Mouse (Mus musculus) testis, adult 2 months (tissue): ENCODE results near the gene Dhx35.

Source experiments
- CTCF ChIP-seq: fragments of 200-500 bp; IDR thresholded peaks from 2 replicates; pipeline ENCODE4 v1.5.1; 2012; ENCODE audit warnings: low read depth, mild to moderate bottlenecking, inconsistent platforms, low read length, moderate library complexity; ENCODE audit not compliant: control insufficient read depth, insufficient read depth, insufficient replicate concordance
- POLR2A ChIP-seq: fragments of 200-500 bp; IDR thresholded peaks from 2 replicates; pipeline ENCODE4 v1.6.1; 2012; ENCODE audit warnings: low read depth, mild to moderate bottlenecking, inconsistent platforms, low read length, moderate library complexity; ENCODE audit not compliant: control insufficient read depth

DNA sequence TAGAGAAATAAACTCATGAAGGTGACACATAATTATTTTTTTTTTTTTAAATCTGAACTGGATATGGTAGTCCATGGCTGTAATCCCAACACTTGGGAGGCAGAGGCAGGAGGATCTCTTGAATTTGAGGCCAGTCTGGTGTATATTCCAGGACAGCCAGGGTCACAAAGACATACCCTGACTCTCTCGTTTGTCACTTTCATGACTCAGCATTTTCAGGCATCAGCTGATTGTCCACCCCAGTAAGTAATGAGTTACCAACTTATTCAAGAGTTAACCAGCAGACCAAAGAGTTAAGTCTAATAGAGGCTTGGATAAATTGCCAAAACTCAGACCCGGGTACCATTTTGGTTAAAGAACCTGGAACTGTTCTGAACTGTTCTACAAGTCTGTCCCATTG lies 1.3 kb downstream of the Dhx35 start:
- TF ChIP-seq POLR2A: no peak
- no peak for TF ChIP-seq CTCF
